Mouse (Mus musculus) bone marrow, adult 2 months (tissue): ENCODE measurements around the gene Dennd1a.

ENCODE experiments used
- CTCF ChIP-seq: fragments of 200-500 bp; IDR thresholded peaks from 2 replicates; pipeline ENCODE4 v1.5.1; 2011; ENCODE audit warnings: low read length, control low read depth; ENCODE audit not compliant: control insufficient read depth, insufficient read depth
- POLR2A ChIP-seq: fragments of 200-500 bp; IDR thresholded peaks from 2 replicates; pipeline ENCODE4 v1.6.1; 2011; ENCODE audit warnings: low read depth, mild to moderate bottlenecking, control low read depth, low read length, borderline replicate concordance; ENCODE audit not compliant: control insufficient read depth

DNA sequence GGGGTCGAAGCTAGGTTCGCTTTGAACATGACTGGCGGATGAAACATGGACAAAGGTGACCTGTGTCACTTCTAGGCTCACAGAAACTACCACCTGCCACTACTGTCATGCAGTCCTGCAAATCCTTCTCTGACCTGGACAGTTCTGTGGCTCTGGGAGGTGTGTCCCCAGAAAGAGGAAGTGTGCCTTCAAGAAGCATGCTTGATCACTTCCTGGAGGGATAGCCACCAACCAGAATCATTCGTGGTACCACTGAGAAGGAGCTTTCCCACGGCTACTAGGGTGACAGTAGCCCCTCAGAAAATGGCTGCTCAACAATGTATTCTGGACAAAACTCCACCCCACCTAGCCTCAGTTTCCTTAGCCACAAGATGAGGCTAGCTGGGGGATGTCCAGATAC is 530.2 kb downstream of the Dennd1a start:
- TF ChIP-seq POLR2A (no peak), CTCF (no peak)
